Mouse (Mus musculus) brain, embryonic 14.5 days (tissue): ENCODE measurements around the gene Scamp1. TPM values are rescaled to one million over a fixed set of nuclear protein-coding genes. Genes with fewer than 3 reads are reported as not detected.
A peak's percentile ranks its signal among the peaks of the same experiment; 100 is the strongest.

ENCODE experiments used
- DNase-seq: peaks from one replicate; pipeline ENCODE4 v3.0.0-alpha.2; 2011; ENCODE audit warnings: low read depth
- CTCF ChIP-seq: fragments of 200-500 bp; IDR thresholded peaks from 2 replicates; pipeline ENCODE4 v1.5.1; 2012; ENCODE audit warnings: inconsistent platforms, mild to moderate bottlenecking, moderate library complexity, borderline replicate concordance; ENCODE audit not compliant: insufficient read depth, insufficient read length; ENCODE audit errors: extremely low read depth
- POLR2A ChIP-seq: fragments of 200-500 bp; IDR thresholded peaks from 2 replicates; pipeline ENCODE4 v1.6.1; 2012; ENCODE audit warnings: mild to moderate bottlenecking, inconsistent platforms, borderline replicate concordance; ENCODE audit not compliant: poor library complexity, insufficient read depth, insufficient read length, severe bottlenecking; ENCODE audit errors: extremely low read depth
- polyA plus RNA-seq: library from polyadenylated mRNA; depleted of rRNA; stranded (reverse); fragments of >200 nt; gene quantifications from 2 replicates; pipeline ENCODE4 v1.2.3, GENCODE M21; 2012

The Scamp1 gene
- polyA plus RNA-seq, 1 experiment: 86.5 TPM

DNA sequence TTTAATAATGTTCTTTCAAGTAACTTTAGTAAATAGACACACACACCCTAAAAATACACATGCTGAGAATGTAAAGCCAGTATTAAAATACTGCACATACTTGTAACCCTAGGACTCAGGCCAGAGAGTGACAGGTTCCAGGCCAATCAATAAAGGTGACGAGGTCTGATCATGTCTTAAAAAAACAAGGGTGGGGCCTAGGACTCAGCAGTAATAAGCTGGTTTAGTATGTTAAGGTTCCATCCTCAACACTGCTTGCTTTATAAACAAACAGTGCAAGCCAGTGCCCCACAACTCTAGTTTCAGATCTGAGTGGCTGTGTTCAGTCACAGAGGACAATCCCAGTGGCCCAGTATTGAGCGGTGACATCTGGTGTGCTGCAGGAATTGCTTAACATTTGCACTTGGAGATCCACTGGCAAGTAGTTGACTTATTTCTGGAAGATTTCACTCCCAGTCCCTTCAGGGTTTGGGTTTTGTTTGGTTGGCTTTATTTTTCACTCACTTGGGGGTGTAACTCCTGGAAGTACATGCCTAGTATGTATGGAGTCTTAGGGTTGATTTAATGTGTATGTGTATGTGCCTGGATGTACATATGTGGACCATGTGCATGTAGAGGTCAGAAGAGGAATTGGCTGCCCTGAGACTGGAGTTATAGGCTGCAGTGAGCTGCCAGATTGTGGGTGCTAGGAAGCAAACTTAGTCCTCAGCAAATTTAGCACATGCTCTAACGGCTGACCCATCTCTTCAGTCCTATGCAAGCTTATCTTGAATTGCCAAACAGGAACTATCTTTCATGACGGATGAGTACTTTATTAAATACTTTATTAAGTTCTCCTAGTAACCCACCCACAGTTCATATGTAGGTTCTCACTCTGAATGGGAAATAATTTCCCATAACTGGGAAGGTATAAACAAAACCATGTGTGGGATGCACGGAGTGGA is 104.9 kb downstream of the Scamp1 start:
- no peak for TF ChIP-seq POLR2A
- TF ChIP-seq CTCF: no peak
- DNase-seq: no peak

DNA sequence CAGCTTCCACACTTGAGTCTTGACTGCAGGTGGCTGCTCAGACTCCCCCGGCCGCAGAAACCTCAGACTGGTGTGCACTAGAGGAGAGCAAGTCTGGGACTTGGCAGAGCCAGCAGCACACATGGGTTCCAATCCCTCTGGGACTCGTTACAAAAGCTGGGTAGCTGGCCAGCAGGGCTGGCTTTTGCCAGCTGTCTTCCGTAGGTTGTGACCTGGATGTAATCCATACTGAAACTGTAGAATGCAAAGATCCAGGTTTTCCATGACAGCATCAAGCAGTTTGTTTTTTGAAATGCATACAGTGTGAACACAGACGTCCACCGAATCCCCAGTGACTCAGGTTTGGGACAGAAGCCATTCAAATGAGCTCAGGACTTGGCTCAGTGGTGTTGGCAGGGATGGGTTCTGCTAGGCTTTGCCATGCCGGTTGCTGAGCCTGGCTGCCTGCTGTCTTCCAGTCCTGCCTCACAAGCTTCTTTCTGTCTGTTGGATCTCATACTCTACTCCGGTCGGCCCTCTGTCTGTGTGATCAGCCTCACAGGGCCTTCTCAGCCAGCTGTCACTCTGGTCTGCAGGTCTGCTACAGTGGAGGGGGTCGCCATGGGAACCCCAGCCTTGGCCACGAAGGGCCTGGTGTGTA is 107.1 kb downstream of the Scamp1 start:
- peak; percentile 92 for DNase-seq
- no peak for TF ChIP-seq CTCF
- no peak for TF ChIP-seq POLR2A

DNA sequence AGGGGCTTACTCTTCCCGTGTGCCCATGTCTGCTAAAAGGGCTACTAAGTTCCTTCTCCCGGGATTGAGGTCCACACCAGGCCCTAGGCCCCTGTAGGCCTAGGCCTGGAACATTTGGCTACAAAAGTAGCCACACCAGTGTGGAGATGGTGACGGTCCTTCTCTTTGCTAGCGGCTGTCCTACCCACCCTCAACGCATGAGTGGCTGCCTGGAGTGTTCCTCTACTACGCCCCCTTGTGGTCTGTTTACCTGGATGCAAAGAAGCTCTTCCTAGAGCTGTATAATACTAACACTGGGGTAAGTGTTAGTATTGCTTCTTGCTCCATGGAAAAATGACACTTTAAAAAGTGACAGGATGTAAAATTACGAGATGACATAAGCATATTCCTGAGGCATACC is 108.5 kb downstream of the Scamp1 start:
- DNase-seq: peak; percentile 46

DNA sequence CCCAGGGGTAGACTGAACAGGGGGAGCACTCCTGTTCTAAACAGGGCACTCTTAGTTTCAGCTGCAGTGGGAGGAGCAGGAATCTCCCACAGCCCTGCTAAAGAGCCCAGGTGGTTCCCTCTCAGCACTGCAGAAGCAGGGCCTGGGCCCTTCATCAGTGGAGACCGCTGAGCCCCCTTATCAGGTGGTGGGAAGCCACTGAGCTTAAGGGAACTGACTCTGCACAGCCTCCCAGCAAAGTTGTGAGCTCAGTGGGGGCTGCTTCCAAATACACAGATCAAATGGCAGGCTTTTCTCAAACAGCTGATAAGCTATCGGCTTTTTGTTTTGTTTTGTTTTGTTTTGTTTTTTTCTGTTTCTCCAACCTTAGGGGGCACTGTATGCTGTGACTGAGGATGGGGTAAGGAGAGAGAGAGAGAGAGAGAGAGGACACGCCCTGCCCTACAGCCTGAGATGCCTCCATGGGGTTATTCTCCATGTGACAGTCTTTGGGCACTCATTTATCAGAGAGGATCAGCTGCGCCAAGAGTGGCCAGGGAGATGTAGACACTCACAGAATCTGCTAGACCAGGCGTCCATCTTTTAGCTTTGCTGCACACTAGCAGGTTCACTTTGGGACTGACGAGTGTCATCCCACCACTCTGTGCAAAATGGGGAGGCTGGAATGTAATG is 110.1 kb downstream of the Scamp1 start:
- no peak for DNase-seq
- TF ChIP-seq CTCF (no peak), POLR2A (no peak)

More for the DNA sequence above, 108.5 kb downstream of the Scamp1 start:
- TF ChIP-seq POLR2A: no peak
- peak; percentile 39; the same call in 1 of the 2 replicates for TF ChIP-seq CTCF

DNA sequence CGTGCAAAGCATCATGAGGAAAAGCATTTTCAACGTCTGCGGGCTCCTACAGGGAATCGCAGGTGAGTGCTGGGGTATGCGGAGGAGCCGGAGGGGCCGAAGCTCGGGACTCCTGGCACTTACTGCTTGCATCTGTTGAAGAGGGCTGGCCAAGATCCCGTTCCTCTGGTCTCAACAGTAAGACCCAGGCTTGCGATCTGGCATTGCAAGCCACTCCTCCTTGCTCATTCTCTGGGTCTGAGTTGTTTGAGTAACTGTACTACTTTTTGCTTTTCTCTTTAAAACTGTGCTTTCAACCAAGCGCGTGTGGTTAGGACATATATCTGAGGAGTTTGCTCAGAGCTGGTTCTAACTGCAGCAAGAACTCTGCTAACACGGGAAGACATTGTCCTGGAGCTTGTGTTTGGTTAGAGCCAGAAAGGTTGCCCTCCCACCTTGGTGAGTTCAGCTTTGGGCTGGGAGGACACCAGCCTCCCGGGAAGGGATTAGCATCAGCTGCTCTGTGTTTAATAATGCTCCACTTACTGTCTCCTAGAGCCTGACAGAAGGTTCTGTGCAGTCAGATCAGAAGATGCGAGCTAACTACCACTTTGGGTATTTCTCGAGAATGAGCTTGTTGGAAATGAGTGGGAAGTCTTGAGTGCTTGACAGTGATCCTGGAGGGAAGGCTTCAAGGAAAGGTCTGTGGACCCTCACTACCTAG is 110.9 kb downstream of the Scamp1 start:
- TF ChIP-seq POLR2A (no peak), CTCF (no peak)
- peak; percentile 74 for DNase-seq

DNA sequence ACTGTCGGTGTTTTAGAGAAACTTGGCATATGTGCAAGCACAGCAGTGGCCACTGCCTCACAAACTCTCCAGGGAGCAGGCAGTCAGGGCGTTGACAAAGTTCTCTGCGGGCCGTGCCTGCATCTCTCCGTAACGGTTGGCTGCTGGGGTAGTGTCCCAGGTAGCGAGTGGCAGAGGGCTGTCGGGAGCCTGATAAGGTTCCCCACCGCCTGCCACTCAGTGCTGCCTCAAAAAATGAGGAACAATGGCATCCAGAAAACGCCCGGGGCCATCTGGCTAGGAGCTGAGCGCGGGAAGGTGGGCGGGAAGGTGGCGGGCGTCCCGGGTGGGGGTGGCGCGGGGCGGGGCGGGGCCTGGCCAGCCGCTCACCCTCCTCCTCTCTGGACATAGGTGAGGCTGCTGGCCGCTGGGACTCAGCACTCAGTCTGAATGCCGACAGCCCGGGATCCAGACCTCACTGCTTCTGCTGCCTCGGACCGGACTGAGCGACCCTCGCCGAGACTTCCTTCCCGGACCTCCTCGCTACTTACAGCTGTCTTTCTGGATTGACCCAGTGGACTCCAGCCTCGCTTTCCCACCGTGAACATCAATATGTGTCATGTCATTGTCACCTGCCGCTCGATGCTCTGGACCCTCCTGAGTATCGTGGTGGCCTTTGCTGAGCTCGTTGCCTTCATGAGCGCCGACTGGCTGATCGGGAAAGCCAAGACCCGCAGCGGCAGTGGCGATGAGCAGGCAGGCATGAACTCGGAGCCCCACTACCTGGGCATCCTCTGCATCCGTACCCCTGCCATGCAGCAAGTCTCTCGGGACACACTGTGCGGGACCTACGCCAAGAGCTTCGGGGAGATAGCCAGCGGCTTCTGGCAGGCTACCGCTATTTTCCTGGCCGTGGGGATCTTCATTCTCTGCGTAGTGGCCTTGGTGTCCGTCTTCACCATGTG is 111.8 kb downstream of the Scamp1 start:
- DNase-seq: peak; percentile 59
- TF ChIP-seq POLR2A: no peak
- no peak for TF ChIP-seq CTCF

DNA sequence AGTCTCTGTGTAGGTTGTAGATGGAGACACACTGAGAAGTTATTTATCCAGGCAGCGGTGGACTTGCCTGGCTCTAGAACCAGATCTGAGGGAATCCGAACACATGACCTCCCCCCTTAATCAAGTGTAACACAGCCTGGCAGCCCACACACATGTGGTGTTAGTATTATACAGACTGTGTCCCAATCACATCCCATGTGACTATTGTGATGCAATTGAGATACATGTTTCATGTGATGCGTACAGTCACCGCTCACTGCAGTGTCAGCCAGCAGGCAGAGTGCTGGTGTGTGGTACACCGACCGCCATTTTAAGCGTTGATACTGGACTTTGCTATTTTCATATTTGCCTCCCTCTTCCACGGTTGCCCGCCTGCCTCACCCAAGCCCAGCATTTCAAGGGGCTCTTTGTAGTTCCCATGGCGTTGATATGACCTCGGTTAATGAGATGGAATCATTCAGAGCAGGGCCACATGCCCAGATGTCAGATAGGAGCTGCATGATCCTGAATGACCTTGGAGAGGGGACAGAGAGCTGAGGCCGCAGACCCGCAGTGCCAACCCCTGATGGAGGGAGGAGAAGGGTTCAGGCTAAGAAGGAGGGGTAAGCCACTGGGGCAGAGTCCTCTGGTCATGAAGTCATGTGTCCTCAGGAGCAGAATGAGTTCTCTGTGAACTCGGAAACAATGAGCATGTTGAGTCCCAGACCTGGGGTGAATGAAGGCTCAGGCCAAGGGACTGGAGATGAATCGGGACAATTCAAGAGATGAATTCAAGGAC is 112.9 kb downstream of the Scamp1 start:
- no peak for TF ChIP-seq POLR2A
- no peak for TF ChIP-seq CTCF
- no peak for DNase-seq

DNA sequence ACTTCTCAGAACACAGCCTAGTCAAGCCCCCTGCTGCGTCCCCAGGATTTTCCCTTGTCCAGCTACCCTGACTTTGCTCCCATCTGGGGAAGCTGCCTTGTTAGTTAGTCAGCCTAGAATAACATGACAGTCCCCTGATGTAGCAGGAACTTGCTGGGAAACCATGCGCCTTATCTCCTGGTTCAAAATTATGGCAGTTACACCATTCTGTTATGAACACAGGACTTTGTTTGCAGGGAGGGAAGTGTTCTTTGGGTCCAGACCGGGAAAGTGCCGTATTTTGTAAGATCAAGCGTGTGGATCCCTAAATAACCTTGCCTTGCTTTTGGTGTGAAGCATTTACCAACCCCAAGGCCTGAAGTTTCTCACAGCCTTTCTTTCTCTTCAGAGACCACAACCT is 114.0 kb downstream of the Scamp1 start:
- TF ChIP-seq CTCF (no peak), POLR2A (no peak)
- no peak for DNase-seq

DNA sequence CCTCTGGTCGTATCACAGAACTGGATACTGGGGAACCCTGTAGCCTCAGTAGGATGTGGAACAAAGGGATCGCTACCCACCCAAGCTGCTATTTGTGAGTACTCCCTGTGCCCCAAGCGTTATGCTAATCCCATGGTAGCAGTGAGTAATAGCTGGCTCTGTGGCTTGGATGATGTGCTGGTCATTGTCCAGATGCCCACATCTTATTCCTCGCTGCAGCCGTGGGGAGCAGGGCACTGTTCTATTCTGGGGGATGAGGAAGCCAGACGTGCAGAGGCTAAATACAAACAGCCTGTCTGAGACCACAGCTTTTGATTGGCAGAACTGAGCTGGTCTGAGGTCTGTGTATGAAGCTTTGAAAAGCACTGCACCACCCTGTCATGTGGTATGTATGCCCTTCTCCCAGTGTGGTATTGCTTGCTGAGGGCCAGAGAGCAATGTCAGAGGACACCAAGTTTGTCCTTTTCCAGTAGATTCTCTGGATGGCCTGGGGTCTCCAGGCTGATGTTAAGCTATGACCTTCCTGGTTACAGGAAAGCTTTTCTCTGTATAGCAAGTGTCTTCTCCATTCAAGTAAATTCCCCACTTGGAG is 116.2 kb downstream of the Scamp1 start:
- no peak for TF ChIP-seq POLR2A
- TF ChIP-seq CTCF: no peak
- DNase-seq: no peak
